Mouse (Mus musculus): Measurements from ENCODE around the gene Slc25a31.

DNA sequence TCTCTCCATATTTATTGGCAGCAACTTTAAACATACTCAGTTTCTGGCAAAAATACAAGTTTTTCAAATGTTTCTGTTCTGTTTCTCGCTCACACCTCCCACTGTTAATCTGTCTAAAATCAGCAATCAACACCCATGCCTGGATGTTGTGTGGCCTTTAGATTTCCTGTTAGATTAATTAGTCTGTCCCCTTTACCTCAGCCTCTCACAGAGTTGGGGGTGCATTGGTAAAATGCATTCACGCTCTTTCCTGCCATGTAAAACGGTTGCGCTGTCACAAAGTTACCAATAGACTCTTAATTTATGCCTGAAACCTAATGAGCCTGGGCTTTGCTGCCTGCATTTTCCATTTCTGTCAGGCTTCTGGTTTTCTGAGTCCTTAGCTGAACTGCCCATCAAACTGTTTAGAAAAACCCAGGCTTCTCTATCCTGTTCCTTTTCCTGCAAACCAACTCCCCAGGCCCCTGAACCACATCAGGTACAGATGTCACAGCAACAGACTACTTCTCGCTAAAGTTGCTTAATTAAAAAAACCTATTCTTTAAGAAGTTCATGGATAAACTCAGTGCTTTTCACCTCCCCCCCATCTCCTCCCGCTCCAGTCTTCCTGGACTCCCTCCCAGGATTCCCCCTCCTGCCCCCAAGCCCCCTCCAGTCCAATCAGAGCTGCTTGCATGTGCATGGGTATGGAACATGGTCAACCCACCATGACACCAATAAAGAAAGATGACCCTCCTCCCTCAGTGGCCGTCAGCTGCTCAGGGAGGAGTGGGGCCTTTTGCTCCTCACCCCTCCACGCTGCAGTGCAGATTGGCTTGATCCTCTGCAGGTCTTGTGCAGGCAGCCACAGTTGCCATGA is 41.6 kb upstream of the Slc25a31 start:
- TF ChIP-seq CTCF (IDR thresholded peaks at IDR 0.05; ENCODE audit: low read depth) (no peak), EP300 (IDR thresholded peaks at IDR 0.05; ENCODE audit: low read depth) (no peak)

Measured in liver, embryonic 14.5 days (tissue).